ENCODE assay signal across 17 mouse cellular contexts in genomic region chr14:100353508-100353907, GRCm38 (mm10).
DNase-seq lines count a peak whose midpoint lies in the region; ATAC-seq lines count a peak whose summit lies in the region.
"Had no signal": no experiment of that assay in that cellular context is flagged by ENCODE, and none has a peak within 500 bp of the region (broad histone marks: within the 10 kb centered on the region; RNA-seq: fewer than 3 reads in every experiment).

No protein-coding gene starts in this region.

- no peak for ATAC-seq in neural tube, embryonic 15.5 days (ENCODE audit: low FRiP score)
- ATAC-seq in liver, embryonic 15.5 days (ENCODE audit: insufficient read depth) = no peak
- ATAC-seq: forebrain, embryonic 16.5 days; inflammation-experienced regulatory T-cells, adult 6 months had no signal

- no peaks in the 10 kb centered on the region for H3K27me3 ChIP-seq in neural tube, embryonic 15.5 days (replicated peaks)
- no peaks in the 10 kb centered on the region for H3K27me3 ChIP-seq in limb, embryonic 10.5 days (ENCODE audit: low read depth, poor library complexity, severe bottlenecking)
- no peaks in the 10 kb centered on the region for H3K27me3 ChIP-seq in liver, embryonic 15.5 days

- no peak overlapping the region for H3K4me2 ChIP-seq in neural tube, embryonic 15.5 days
- no peak overlapping the region for H3K4me2 ChIP-seq in liver, embryonic 15.5 days

- 64% methylated on average over 4 of the region's 4 CpGs for WGBS in neural tube, embryonic 15.5 days
- 29% methylated on average over 4 of the region's 4 CpGs for WGBS in limb, embryonic 10.5 days
- 65% methylated on average over 4 of the region's 4 CpGs for WGBS in liver, embryonic 15.5 days (ENCODE audit: insufficient replicate concordance)

- H3K9ac ChIP-seq in neural tube, embryonic 15.5 days (replicated peaks) = no peak overlapping the region
- no peak overlapping the region for H3K9ac ChIP-seq in liver, embryonic 15.5 days

- H3K27ac ChIP-seq in neural tube, embryonic 15.5 days (replicated peaks) = no peak overlapping the region
- peak overlapping the region; percentile 91 for H3K27ac ChIP-seq in limb, embryonic 10.5 days
- H3K27ac ChIP-seq in liver, embryonic 15.5 days (replicated peaks) = 0 out of 2 replicates have a peak overlapping the region, but pooled peaks have one; percentile 24
- H3K27ac ChIP-seq: heart, adult 2 months had no signal

- peaks cover 8% of the 10 kb centered on the region for H3K4me1 ChIP-seq in neural tube, embryonic 15.5 days
- H3K4me1 ChIP-seq in limb, embryonic 10.5 days = peaks cover 32% of the 10 kb centered on the region
- no peaks in the 10 kb centered on the region for H3K4me1 ChIP-seq in liver, embryonic 15.5 days (replicated peaks)

- peak; percentile 44 for DNase-seq in neural tube, embryonic 10.5 days (ENCODE audit: extremely low spot score, low spot score)
- peak; percentile 52 for DNase-seq in limb, embryonic 10.5 days (ENCODE audit: low spot score)
- no peak for DNase-seq in lung, adult 18-20 months
- DNase-seq in cerebellum, adult 11 months = no peak
- no peak for DNase-seq in retina, embryonic 14.5 days (ENCODE audit: low spot score)
- DNase-seq: adrenal gland, postnatal 25 days; cerebellum, adult 9-10 months; heart, adult 2 months; kidney, postnatal 25 days; lung, adult 2 months; lung, postnatal 36 days; right cerebral cortex, adult 18-20 months; thymus, postnatal 4 days had no signal

- no peaks in the 10 kb centered on the region for H3K9me3 ChIP-seq in neural tube, embryonic 15.5 days (replicated peaks)
- no peaks in the 10 kb centered on the region for H3K9me3 ChIP-seq in limb, embryonic 10.5 days (replicated peaks)
- no peaks in the 10 kb centered on the region for H3K9me3 ChIP-seq in liver, embryonic 15.5 days (replicated peaks)

- H3K4me3 ChIP-seq in neural tube, embryonic 15.5 days (replicated peaks) = no peak overlapping the region
- H3K4me3 ChIP-seq in limb, embryonic 10.5 days = no peak overlapping the region
- H3K4me3 ChIP-seq in liver, embryonic 15.5 days (replicated peaks) = no peak overlapping the region
- H3K4me3 ChIP-seq: heart, adult 2 months had no signal

- no peaks in the 10 kb centered on the region for H3K36me3 ChIP-seq in neural tube, embryonic 15.5 days
- no peaks in the 10 kb centered on the region for H3K36me3 ChIP-seq in limb, embryonic 10.5 days
- no peaks in the 10 kb centered on the region for H3K36me3 ChIP-seq in liver, embryonic 15.5 days (replicated peaks)

Comparison
In these comparisons a context has a peak if more than half of its experiments do, and no peak if none do; other contexts are left out.
1. DNase-seq: peak in neural tube, embryonic 10.5 days (single experiment) and limb, embryonic 10.5 days (single experiment); none in lung, adult 18-20 months (0 of 2), cerebellum, adult 11 months (single experiment) and retina, embryonic 14.5 days (single experiment).